In the genomic region with DNA sequence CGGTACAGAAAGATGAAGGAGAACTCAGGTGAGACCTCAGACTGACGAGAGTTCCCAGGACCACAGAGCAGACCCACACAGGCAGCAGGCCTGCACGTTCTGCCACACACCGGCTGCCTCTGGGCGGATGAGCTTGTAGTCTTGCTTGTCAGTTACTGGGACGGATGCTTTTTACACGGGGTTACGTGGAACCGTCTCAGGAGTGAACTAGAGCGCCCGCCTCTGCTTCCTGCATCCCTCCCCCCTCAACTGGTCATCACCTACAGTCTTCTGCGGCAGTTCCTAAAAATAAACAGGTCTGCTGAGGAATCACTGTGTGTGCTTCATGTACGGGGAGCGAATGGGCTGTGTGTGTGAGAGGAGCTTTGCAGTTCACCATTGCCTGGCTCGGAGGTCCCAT, we compare ENCODE assay signal across 20 mouse cellular contexts. TPM values are rescaled to one million over a fixed set of nuclear protein-coding genes. Genes with fewer than 3 reads are reported as not detected.
DNase-seq lines count a peak whose midpoint lies in the region; ATAC-seq lines count a peak whose summit lies in the region.
"Had no signal": no experiment of that assay in that cellular context is flagged by ENCODE, and none has a peak within 500 bp of the region (broad histone marks: within the 10 kb centered on the region; RNA-seq: fewer than 3 reads in every experiment).

No protein-coding gene starts in this region.

- WGBS in heart, embryonic 15.5 days, result 47% methylated on average over 15 of the region's 15 CpGs

- intact Hi-C loops in heart, postnatal 10 days (cut with DNase I), result no loop called here

- H3K36me3 ChIP-seq in heart, embryonic 15.5 days, result peaks cover 17% of the 10 kb centered on the region; the same call in 1 of the 2 replicates

- peak overlapping the region; percentile 32 for H3K4me2 ChIP-seq in heart, embryonic 15.5 days
- H3K4me2 ChIP-seq: forebrain, embryonic 12.5 days; hindbrain, embryonic 15.5 days; liver, embryonic 15.5 days; midbrain, embryonic 12.5 days; neural tube, embryonic 15.5 days had no signal

- ATAC-seq in heart, embryonic 15.5 days (replicated peaks; ENCODE audit: insufficient number of reproducible peaks, insufficient read depth, low FRiP score, low read depth), result peak; percentile 50; the same call in 1 of the 2 replicates
- ATAC-seq in CD4-positive, CD25-positive, alpha-beta regulatory T cell, adult 4 months, result peak; percentile 63
- ATAC-seq in activated CD4-positive, CD25-positive, alpha-beta regulatory T cell, adult 4 months, result peak; percentile 74

- no peak overlapping the region for H3K9ac ChIP-seq in heart, embryonic 15.5 days
- H3K9ac ChIP-seq: forebrain, embryonic 12.5 days; hindbrain, embryonic 15.5 days; liver, embryonic 15.5 days; midbrain, embryonic 12.5 days; neural tube, embryonic 15.5 days had no signal

- H3K27ac ChIP-seq in heart, embryonic 15.5 days, result peak overlapping the region; percentile 48
- H3K27ac ChIP-seq: embryonic facial prominence, embryonic 10.5 days; forebrain, embryonic 12.5 days; gastrocnemius, adult 2 months; hindbrain, embryonic 15.5 days; kidney, postnatal 0 days; layer of hippocampus, adult 2 months; liver, embryonic 15.5 days; macrophage; midbrain, embryonic 12.5 days; neural tube, embryonic 15.5 days had no signal

- no peaks in the 10 kb centered on the region for H3K9me3 ChIP-seq in heart, embryonic 15.5 days (replicated peaks)
- H3K9me3 ChIP-seq: embryonic facial prominence, embryonic 10.5 days; forebrain, embryonic 12.5 days; hindbrain, embryonic 15.5 days; liver, embryonic 15.5 days; midbrain, embryonic 12.5 days; neural tube, embryonic 15.5 days had no signal

- no peaks in the 10 kb centered on the region for H3K27me3 ChIP-seq in heart, embryonic 15.5 days
- H3K27me3 ChIP-seq: forebrain, embryonic 12.5 days; hindbrain, embryonic 15.5 days; liver, embryonic 15.5 days; midbrain, embryonic 12.5 days; neural tube, embryonic 15.5 days had no signal

- no peak overlapping the region for H3K4me3 ChIP-seq in heart, embryonic 15.5 days
- H3K4me3 ChIP-seq: embryonic facial prominence, embryonic 10.5 days; forebrain, embryonic 12.5 days; gastrocnemius, adult 2 months; hindbrain, embryonic 15.5 days; layer of hippocampus, adult 2 months; liver, embryonic 15.5 days; midbrain, embryonic 12.5 days; neural tube, embryonic 15.5 days had no signal

- H3K4me1 ChIP-seq in heart, embryonic 15.5 days (replicated peaks), result peaks cover 40% of the 10 kb centered on the region
- H3K4me1 ChIP-seq: embryonic facial prominence, embryonic 10.5 days; forebrain, embryonic 12.5 days; midbrain, embryonic 12.5 days had no signal

- DNase-seq in heart, postnatal 10 days, result no peak
- DNase-seq in thymus, postnatal 14 days, result peak; percentile 73
- DNase-seq in spleen, postnatal 4 days (ENCODE audit: low spot score in 2 of 2), result no peak
- no peak for DNase-seq in neural tube, embryonic 10.5 days (ENCODE audit: extremely low spot score, low spot score)
- DNase-seq: cerebellum, adult 8-10 months; kidney, adult 11 months; spleen, adult 18-20 months had no signal

RNA-seq across cellular contexts. Expression of gene Bach1, which starts 24.7 kb away (rescaled TPM):
- polyA plus RNA-seq in heart, embryonic 15.5 days (2015; fragmentation: Nextera tagmentation; extraction: Ambion mirVana), result 8.1 and 10.2 TPM in 2 replicates
- total RNA-seq in heart, postnatal 10 days (2021), result 10 to 100 TPM; 27.9 to 29.5 TPM
- polyA plus RNA-seq in CD4-positive, CD25-positive, alpha-beta regulatory T cell, adult 4 months (2017; shearing (Covaris generic)), result 1 to 10 TPM; 3.4 to 3.9 TPM
- polyA plus RNA-seq in activated CD4-positive, CD25-positive, alpha-beta regulatory T cell, adult 4 months (2017; shearing (Covaris generic)), result 1 to 10 TPM; 2.3 TPM
